ENCODE assay signal across 21 mouse cellular contexts in the genomic region with DNA sequence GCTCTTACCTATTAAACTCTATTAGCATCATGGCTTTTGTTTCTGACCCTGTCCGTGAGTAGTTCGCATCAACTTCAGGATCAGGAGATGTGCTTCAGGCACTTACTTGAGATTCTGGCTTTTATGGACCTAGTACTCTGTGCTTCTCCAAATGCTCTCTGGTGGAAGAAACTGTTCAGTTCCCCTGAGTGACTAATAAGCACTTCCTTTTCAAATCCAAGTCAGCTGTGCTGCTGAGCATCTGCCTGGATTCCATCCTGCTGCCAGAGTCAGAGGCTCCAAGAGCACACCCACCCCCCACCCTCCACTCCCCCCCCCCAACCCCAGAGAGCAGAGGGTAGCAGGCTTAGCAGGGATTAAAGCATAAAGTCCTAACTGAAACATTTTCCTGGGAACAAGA. TPM values are rescaled to one million over a fixed set of nuclear protein-coding genes. Genes with fewer than 3 reads are reported as not detected.
DNase-seq lines count a peak whose midpoint lies in the region.
"Had no signal": no experiment of that assay in that cellular context is flagged by ENCODE, and none has a peak within 500 bp of the region (broad histone marks: within the 10 kb centered on the region; RNA-seq: fewer than 3 reads in every experiment).

No protein-coding gene starts in this region.

- intact Hi-C loops in gastrocnemius, postnatal 14 days (cut with DNase I; ENCODE audit: low total_unique reads): no loop called here

- DNase-seq in gastrocnemius, postnatal 14 days: peak; percentile 6
- no peak for DNase-seq in gastrocnemius, adult 8-10 months (ENCODE audit: low spot score in 2 of 2)
- peak; percentile 17 for DNase-seq in heart, adult 8-10 months (ENCODE audit: low spot score)
- no peak for DNase-seq in heart, postnatal 4 days
- DNase-seq in urinary bladder, postnatal 14 days (ENCODE audit: low spot score): peak; percentile 8
- no peak for DNase-seq in urinary bladder, postnatal 36 days (ENCODE audit: low spot score in 2 of 2)
- DNase-seq in T-cell, adult 2 months (ENCODE audit: low spot score): no peak
- DNase-seq: adrenal gland, postnatal 14 days; cerebellum, adult 18-20 months; cerebellum, postnatal 10 days; kidney, adult 11 months; kidney, postnatal 14 days; layer of hippocampus, adult 9-11 months; lung, postnatal 14 days; midbrain, embryonic 14.5 days; right cerebral cortex, postnatal 14 days; thymus, adult 18-20 months; thymus, postnatal 25 days had no signal

RNA-seq across cellular contexts. Expression of gene Lama4, which starts 52.3 kb away (rescaled TPM):
- total RNA-seq in gastrocnemius, postnatal 14 days (2021): 10 to 100 TPM; 63.9 to 73.1 TPM
- 10 to 100 TPM in 3 of 4 experiments, 1 to 10 TPM in 1; 9.2 to 16.9 (median 11.5) TPM for total RNA-seq in gastrocnemius, adult 8-10 months (2022)
- 10 to 100 TPM; 42.0 to 57.9 (median 52.5) TPM for total RNA-seq in heart, adult 8-10 months (2022)
- 100 to 1,000 TPM; 225 to 235 TPM for total RNA-seq in heart, postnatal 4 days (2021)
- total RNA-seq: common myeloid progenitor, adult 5-6 weeks; MEL; monocyte, adult 5-6 weeks had no signal

Comparison
In these comparisons a context has a peak if more than half of its experiments do, and no peak if none do; other contexts are left out.
1. DNase-seq: peak in gastrocnemius, postnatal 14 days (single experiment), heart, adult 8-10 months (single experiment) and urinary bladder, postnatal 14 days (single experiment); none in gastrocnemius, adult 8-10 months (0 of 2), heart, postnatal 4 days (single experiment), urinary bladder, postnatal 36 days (0 of 2) and T-cell, adult 2 months (single experiment).